Mouse (Mus musculus) liver, adult 2 months (tissue): ENCODE measurements around the gene Zscan20.

Experiments
- CTCF ChIP-seq: fragments of 200-500 bp; IDR thresholded peaks from 2 replicates; pipeline ENCODE4 v1.5.1; 2011; ENCODE audit warnings: low read depth, low read length, control low read depth
- POLR2A ChIP-seq: fragments of 200-500 bp; IDR thresholded peaks from 2 replicates; pipeline ENCODE4 v1.6.1; 2011; ENCODE audit warnings: low read length, control low read depth; ENCODE audit not compliant: insufficient read depth; ENCODE audit errors: extremely low read depth

GRCm38 (mm10) chr4:128610706-128611105 lies 808 bp upstream of the Zscan20 start:
- TF ChIP-seq CTCF (no peak), POLR2A (no peak)
